Mouse (Mus musculus) embryonic facial prominence, embryonic 10.5 days (tissue): ENCODE measurements around the gene Map3k11. TPM values are rescaled to one million over a fixed set of nuclear protein-coding genes. Genes with fewer than 3 reads are reported as not detected.

Experiments
- DNase-seq: peaks from one replicate; pipeline ENCODE4 v3.0.0-alpha.2; 2017; ENCODE audit warnings: low spot score
- H3K27ac ChIP-seq: fragments of 300-500 bp; sonication (generic); replicated peaks from 2 replicates; pipeline ENCODE4 v1.5.1; 2016; ENCODE audit warnings: mild to moderate bottlenecking
- H3K27me3 ChIP-seq: fragments of 300-500 bp; sonication (generic); replicated peaks from 2 replicates; pipeline ENCODE4 v1.6.1; 2016; ENCODE audit warnings: low read depth, mild to moderate bottlenecking; ENCODE audit not compliant: poor library complexity, severe bottlenecking
- H3K36me3 ChIP-seq: fragments of 300-500 bp; sonication (generic); replicated peaks from 2 replicates; pipeline ENCODE4 v1.6.1; 2016; ENCODE audit warnings: mild to moderate bottlenecking, moderate library complexity
- H3K4me1 ChIP-seq: fragments of 300-500 bp; sonication (generic); 2 replicates; pipeline ENCODE4 v1.6.1; 2016
- H3K4me3 ChIP-seq: fragments of 300-500 bp; sonication (generic); 2 replicates; pipeline ENCODE4 v1.5.1; 2016; ENCODE audit warnings: mild to moderate bottlenecking, moderate library complexity
- H3K9me3 ChIP-seq: fragments of 300-500 bp; sonication (generic); 2 replicates; pipeline ENCODE4 v1.6.1; 2016; ENCODE audit warnings: mild to moderate bottlenecking
- WGBS: fragments of 180-500 bp; shearing (Covaris S2); methylation state at CpG from one replicate; pipeline ENCODE4 v1.1.7; 2016; 5-methylcytosine and 5-hydroxymethylcytosine counted together
- polyA plus RNA-seq: library from polyadenylated mRNA; unstranded; fragments of >200 nt; fragmentation: Nextera tagmentation; extraction: Ambion mirVana; gene quantifications from 2 replicates; pipeline ENCODE4 v1.2.1, GENCODE M21; 2016

The Map3k11 gene
- polyA plus RNA-seq, 1 experiment from 2014 or later, result 32.1 TPM

DNA sequence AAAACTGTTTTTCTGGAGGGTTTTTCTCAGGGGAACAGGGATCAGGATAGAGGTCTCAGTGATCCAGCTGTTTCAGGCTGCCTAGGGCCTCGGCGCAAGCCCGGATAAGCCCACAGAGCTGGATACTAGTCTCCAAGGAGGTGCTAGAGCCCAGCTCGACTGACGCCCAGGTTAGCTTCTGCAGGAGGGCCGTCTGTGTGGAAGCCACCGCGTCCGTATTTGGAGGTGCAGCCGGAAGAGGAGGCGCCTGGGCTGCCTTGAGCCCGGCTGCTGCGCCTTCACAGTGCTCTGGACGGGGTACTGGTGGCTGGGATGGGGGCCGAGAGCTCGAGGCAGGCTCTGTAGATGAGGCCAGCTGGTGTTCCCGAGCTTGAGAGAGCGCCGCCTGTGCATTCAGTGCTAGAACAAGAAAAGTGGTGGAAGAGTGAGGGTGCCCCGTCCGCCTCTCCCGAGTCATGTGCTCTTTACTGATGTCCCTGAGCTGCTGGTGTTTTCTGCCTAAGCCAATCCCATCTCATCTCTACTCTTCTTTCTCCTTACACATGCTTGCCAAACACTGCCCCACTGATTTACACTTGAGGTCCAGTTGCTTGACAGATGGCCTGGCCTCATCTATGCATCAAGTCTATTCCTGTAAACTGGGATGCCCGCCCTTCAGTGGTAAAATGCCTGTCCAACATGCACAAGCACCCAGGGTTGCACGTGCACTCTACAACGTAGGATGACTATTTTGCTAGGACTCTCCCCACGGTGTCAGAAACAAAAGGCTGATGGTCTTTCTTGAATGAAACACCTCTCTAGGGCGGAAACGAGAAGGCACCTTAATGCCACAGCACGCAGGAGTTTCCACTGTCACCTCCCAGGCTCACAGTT lies 42.0 kb downstream of the Map3k11 start:
- 75% methylated on average over 29 of the region's 29 CpGs for WGBS
- peaks cover 57% of the 10 kb centered on the region for H3K4me1 ChIP-seq
- peak overlapping the region; percentile 97 for H3K4me3 ChIP-seq
- peak overlapping the region; percentile 79 for H3K27ac ChIP-seq
- DNase-seq, result no peak
- no peaks in the 10 kb centered on the region for H3K9me3 ChIP-seq
- H3K36me3 ChIP-seq, result peaks cover 22% of the 10 kb centered on the region
- H3K27me3 ChIP-seq, result peaks cover 16% of the 10 kb centered on the region

- Histone ChIP-seq H3K4me1 (peaks cover 48% of the 10 kb centered on the region), H3K27ac (peak overlapping the region; percentile 79)
Observed at GRCm38 (mm10) chr19:5731264-5731978, 42.9 kb downstream of the Map3k11 start.

DNA sequence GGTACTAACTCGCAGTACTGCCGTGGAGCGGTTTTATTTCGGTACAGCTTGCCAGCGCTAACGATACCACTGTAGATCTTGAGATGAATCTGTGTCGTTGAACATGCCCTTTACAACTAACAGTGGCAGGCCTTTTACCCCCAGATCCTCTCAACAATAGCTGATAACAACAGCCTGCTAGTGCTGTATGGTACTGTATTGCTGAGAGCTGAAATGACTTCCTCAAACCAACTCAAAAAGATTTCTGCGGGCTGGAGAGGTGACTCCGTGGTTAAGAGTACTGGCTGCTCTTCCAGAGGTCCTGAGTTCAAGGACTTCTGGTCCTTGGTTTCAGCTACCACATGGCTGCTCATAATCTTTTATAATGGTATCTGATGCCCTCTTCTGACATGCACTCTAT lies 45.8 kb downstream of the Map3k11 start:
- Histone ChIP-seq H3K27ac (no peak overlapping the region), H3K4me1 (peaks cover 24% of the 10 kb centered on the region), H3K4me3 (no peak overlapping the region), H3K9me3 (no peaks in the 10 kb centered on the region), H3K27me3 (peaks cover 18% of the 10 kb centered on the region), H3K36me3 (peaks cover 7% of the 10 kb centered on the region)
- DNase-seq, result no peak
- WGBS, result 81% methylated on average over 9 of the region's 9 CpGs

More at GRCm38 (mm10) chr19:5731264-5731978, 42.9 kb downstream of the Map3k11 start:
- peak; percentile 96 for DNase-seq
- Histone ChIP-seq H3K9me3 (no peaks in the 10 kb centered on the region), H3K27me3 (peaks cover 17% of the 10 kb centered on the region), H3K36me3 (peaks cover 16% of the 10 kb centered on the region), H3K4me3 (peak overlapping the region; percentile 97)
- under 1% methylated on average over 47 of the region's 47 CpGs for WGBS

- no peaks in the 10 kb centered on the region for H3K36me3 ChIP-seq
- H3K9me3 ChIP-seq, result no peaks in the 10 kb centered on the region
- DNase-seq, result no peak
- H3K4me1 ChIP-seq, result peaks cover 39% of the 10 kb centered on the region
- no peak overlapping the region for H3K27ac ChIP-seq
- H3K27me3 ChIP-seq, result peaks cover 63% of the 10 kb centered on the region
- WGBS, result 59% methylated on average over 2 of the region's 2 CpGs
- no peak overlapping the region for H3K4me3 ChIP-seq
Observed at GRCm38 (mm10) chr19:5739446-5739845, 50.9 kb downstream of the Map3k11 start.

DNA sequence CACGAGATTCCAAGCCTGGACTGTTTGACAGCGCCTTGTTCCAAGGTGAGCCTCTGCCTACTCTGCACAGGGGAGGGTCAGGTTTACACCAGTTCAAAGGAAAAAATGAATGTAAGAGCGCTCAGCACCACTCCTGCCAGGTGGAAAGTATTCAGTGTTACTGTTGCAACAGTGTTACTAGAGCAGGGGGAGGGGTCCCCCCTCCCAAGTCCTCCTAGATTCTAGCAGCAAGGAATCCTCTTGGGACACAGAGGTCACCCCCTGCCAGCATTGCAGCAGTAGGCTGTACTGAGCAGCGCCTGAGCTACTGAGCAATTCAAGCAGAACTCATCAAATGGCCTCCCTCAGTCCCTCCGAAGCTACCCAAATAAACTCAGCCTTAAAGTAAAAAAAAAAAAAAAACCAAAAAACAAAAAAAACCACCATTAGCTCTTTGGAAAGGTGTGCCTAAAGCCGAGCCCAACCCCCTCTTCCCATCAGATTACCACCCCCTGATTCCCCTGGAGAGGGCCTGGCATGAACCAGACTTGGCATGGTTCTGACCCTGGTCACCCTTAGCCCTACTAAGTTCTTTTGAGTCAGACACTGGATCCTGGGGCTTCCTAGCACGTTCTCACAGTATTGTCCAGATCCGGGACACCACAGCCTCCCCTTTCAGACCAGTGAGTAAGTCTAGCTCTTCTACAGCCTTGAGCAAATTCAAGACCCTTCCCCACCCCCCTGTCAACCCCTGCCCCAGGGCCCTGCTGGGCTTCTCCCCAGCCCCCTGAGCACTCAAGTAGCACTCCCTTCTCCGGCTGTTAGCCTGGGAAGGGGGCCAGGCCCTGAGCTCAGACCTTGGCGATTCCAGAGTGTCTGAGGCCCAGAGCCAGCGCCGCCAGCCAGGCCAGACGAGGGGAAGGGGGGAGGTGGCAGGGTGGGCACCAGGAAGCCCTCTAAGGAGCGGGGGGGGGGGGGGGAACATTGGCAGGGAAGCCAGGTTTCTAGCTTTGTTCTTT lies 52.1 kb downstream of the Map3k11 start, which contains the start of gene Ltbp3:
Gene Ltbp3, plus strand, starts transcription at position 585 of the 998 bp plus-strand sequence.
- peaks cover 44% of the 10 kb centered on the region for H3K4me1 ChIP-seq
- 17% methylated on average over 13 of the region's 14 CpGs for WGBS
- no peak for DNase-seq
- no peaks in the 10 kb centered on the region for H3K36me3 ChIP-seq
- H3K27ac ChIP-seq, result peak within 1 kb of the TSS; percentile 85
- H3K27me3 ChIP-seq, result peaks cover 70% of the 10 kb centered on the region
- peak within 1 kb of the TSS; percentile 69 for H3K4me3 ChIP-seq
- H3K9me3 ChIP-seq, result no peaks in the 10 kb centered on the region

GRCm38 (mm10) chr19:5741641-5742240 lies 53.2 kb downstream of the Map3k11 start:
- Histone ChIP-seq H3K27me3 (peaks cover 80% of the 10 kb centered on the region), H3K36me3 (no peaks in the 10 kb centered on the region), H3K9me3 (no peaks in the 10 kb centered on the region), H3K4me3 (peak overlapping the region; percentile 69), H3K4me1 (peaks cover 55% of the 10 kb centered on the region), H3K27ac (peak overlapping the region; percentile 85)
- under 1% methylated on average over 55 of the region's 55 CpGs for WGBS
- peak; percentile 74 for DNase-seq

GRCm38 (mm10) chr19:5742241-5742641 lies 53.7 kb downstream of the Map3k11 start:
- Histone ChIP-seq H3K9me3 (no peaks in the 10 kb centered on the region), H3K27ac (peak overlapping the region; percentile 85), H3K4me1 (peaks cover 60% of the 10 kb centered on the region), H3K4me3 (peak overlapping the region; percentile 69), H3K27me3 (peaks cover 85% of the 10 kb centered on the region), H3K36me3 (no peaks in the 10 kb centered on the region)
- under 1% methylated on average over 32 of the region's 32 CpGs for WGBS
- peak; percentile 67 for DNase-seq

DNA sequence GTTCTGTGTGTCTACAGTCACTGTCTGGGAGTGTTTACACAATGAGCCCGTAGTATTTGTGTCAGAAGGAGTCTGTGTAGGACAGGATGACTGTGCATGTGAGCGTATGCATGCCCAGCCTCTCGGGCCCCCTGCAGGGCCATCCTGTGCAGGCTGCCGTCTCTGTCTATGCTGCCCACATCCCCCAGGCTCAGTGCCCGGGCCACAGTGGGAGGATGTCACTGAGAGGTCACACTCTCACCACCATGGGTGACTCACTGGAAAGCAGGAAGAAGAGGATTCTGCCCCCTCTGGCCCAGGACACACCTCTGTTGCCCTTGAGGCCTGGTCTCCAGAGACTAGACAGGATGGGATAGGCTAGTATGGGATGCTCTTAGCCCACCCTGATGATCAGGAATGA lies 55.0 kb downstream of the Map3k11 start:
- DNase-seq, result no peak
- Histone ChIP-seq H3K27ac (no peak overlapping the region), H3K36me3 (no peaks in the 10 kb centered on the region), H3K9me3 (no peaks in the 10 kb centered on the region), H3K27me3 (peaks cover 96% of the 10 kb centered on the region), H3K4me1 (peaks cover 64% of the 10 kb centered on the region), H3K4me3 (peak overlapping the region; percentile 25)
- 62% methylated on average over 5 of the region's 5 CpGs for WGBS

- H3K27ac ChIP-seq, result peak overlapping the region; percentile 72
- peaks cover 96% of the 10 kb centered on the region for H3K27me3 ChIP-seq
- peaks cover 58% of the 10 kb centered on the region for H3K4me1 ChIP-seq
- peak; percentile 71 for DNase-seq
- H3K36me3 ChIP-seq, result no peaks in the 10 kb centered on the region
- H3K4me3 ChIP-seq, result peak overlapping the region; percentile 55
- WGBS, result 4% methylated on average over 36 of the region's 36 CpGs
- H3K9me3 ChIP-seq, result no peaks in the 10 kb centered on the region
Observed at GRCm38 (mm10) chr19:5745756-5746710, 57.5 kb downstream of the Map3k11 start.

DNA sequence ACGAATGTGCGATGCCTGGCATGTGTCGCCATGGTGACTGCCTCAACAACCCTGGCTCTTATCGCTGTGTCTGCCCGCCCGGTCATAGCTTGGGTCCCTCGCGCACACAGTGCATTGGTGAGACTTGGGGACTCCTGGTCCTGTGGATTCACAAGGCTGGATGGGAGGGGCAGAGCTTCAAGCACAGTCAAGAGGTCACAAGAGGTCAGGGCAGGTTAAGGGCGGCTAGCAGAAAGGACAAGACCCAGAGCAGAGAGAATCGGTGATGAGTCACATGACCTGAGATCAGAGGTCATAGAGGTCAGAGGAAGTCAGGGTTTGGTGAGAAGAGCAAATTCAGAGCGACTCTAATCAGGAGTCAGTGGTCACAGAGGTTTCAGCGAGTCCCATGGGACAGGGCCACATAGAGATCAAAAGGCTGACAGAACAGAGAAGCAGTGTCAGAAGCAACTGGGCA lies 58.4 kb downstream of the Map3k11 start:
- 29% methylated on average over 12 of the region's 12 CpGs for WGBS
- DNase-seq, result no peak

DNA sequence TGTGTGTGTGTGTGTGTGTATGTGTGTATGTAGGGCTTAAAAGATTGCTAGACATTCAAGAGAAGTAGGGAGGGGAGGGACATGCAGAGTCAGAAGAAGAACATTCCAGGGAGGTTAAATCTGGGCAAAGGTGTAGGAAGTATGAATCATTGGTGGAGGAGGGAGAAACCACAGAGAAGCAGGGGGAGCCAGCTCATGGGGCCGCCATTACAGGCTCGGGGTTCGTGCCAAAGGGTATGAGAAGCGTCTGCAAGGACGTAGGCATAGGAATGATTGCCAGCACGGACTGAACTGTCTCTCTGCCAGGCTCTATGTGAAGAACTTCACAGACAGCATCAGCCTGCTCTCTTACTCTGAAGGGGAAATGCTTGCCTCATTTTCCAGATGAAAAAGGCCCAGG lies 60.9 kb downstream of the Map3k11 start:
- WGBS, result 85% methylated on average over 6 of the region's 6 CpGs
- Histone ChIP-seq H3K4me3 (no peak overlapping the region), H3K27me3 (peaks cover 98% of the 10 kb centered on the region), H3K27ac (no peak overlapping the region), H3K36me3 (no peaks in the 10 kb centered on the region), H3K9me3 (no peaks in the 10 kb centered on the region), H3K4me1 (peaks cover 41% of the 10 kb centered on the region)
- no peak for DNase-seq

More for the DNA sequence above, 58.4 kb downstream of the Map3k11 start:
- peaks cover 97% of the 10 kb centered on the region for H3K27me3 ChIP-seq
- H3K36me3 ChIP-seq, result no peaks in the 10 kb centered on the region
- no peaks in the 10 kb centered on the region for H3K9me3 ChIP-seq
- H3K4me1 ChIP-seq, result peaks cover 58% of the 10 kb centered on the region
- no peak overlapping the region for H3K27ac ChIP-seq
- H3K4me3 ChIP-seq, result peak overlapping the region; percentile 55; the same call in 1 of the 2 replicates
